Mouse (Mus musculus) heart, embryonic 16.5 days (tissue): ENCODE results near the gene Kcnk13. TPM values are rescaled to one million over a fixed set of nuclear protein-coding genes. Genes with fewer than 3 reads are reported as not detected.
A peak's percentile ranks its signal among the peaks of the same experiment; 100 is the strongest.
"Not testable (repeated sequence)": the region's sequence is repeated elsewhere in the genome, so short reads cannot be mapped to it uniquely, and the experiment has no call there.

Experiments used
- ATAC-seq: fragments of 200-750 bp; cut with Nextera tagmentation; replicated peaks from 2 replicates; pipeline ENCODE4 v1.8.0; 2017; ENCODE audit warnings: moderate number of reproducible peaks; ENCODE audit not compliant: insufficient read depth, low FRiP score; ENCODE audit errors: extremely low read depth
- H3K27ac ChIP-seq: fragments of 300-500 bp; sonication (generic); 2 replicates; pipeline ENCODE4 v1.5.1; 2014; ENCODE audit warnings: mild to moderate bottlenecking, low read length, control low read depth, moderate library complexity
- H3K27me3 ChIP-seq: fragments of 300-500 bp; sonication (generic); 2 replicates; pipeline ENCODE4 v1.6.1; 2014; ENCODE audit warnings: low read length, mixed read lengths; ENCODE audit not compliant: control insufficient read depth, insufficient read depth
- H3K36me3 ChIP-seq: fragments of 300-500 bp; sonication (generic); 2 replicates; pipeline ENCODE4 v1.6.1; 2014; ENCODE audit not compliant: control insufficient read depth, insufficient read depth
- H3K4me1 ChIP-seq: fragments of 300-500 bp; sonication (generic); 2 replicates; pipeline ENCODE4 v1.6.1; 2014; ENCODE audit warnings: low read length, mixed read lengths; ENCODE audit not compliant: control insufficient read depth, insufficient read depth
- H3K4me2 ChIP-seq: fragments of 300-500 bp; sonication (generic); 2 replicates; pipeline ENCODE4 v1.6.1; 2014; ENCODE audit warnings: low read depth, mild to moderate bottlenecking, control low read depth, low read length
- H3K4me3 ChIP-seq: fragments of 300-500 bp; sonication (generic); 2 replicates; pipeline ENCODE4 v1.5.1; 2014; ENCODE audit warnings: mild to moderate bottlenecking, control low read depth, low read length
- H3K9ac ChIP-seq: fragments of 300-500 bp; sonication (generic); 2 replicates; pipeline ENCODE4 v1.6.1; 2014; ENCODE audit warnings: low read length, control low read depth
- H3K9me3 ChIP-seq: fragments of 300-500 bp; sonication (generic); replicated peaks from 2 replicates; pipeline ENCODE4 v1.6.1; 2016; ENCODE audit warnings: low read length; ENCODE audit not compliant: control insufficient read depth
- WGBS: fragments of 180-500 bp; shearing (Covaris S2); extraction: QIAGEN DNeasy Blood & Tissue Kit; methylation state at CpG from one replicate; pipeline ENCODE4 v1.1.7; 2014; 5-methylcytosine and 5-hydroxymethylcytosine counted together
- polyA plus RNA-seq: library from polyadenylated mRNA; unstranded; fragments of >200 nt; fragmentation: Nextera tagmentation; extraction: Ambion mirVana; gene quantifications from 2 replicates; pipeline ENCODE4 v1.2.1, GENCODE M21; 2015

Gene Kcnk13
- polyA plus RNA-seq, 1 experiment from 2014 or later = 0.22 TPM

DNA sequence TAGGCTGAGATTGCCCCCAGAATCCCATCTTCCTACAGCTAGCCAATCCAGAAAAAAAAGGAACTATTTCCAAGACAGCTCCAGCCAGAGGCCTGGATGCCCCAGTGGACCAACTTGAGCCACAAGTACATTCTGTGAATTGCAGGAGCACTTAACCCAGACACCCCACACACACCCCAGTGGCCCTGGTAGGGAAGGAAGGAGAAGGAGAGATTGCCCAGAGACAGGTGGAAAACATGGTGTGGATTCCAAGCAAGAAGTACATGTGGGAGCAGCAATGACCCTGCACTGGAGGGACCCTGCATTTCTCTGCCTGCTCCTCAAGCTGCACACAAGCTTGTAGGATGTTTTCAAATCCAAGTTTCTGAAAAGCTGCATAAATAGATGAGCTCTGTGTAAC lies 5.0 kb upstream of the Kcnk13 start:
- Histone ChIP-seq H3K9ac (no peak overlapping the region), H3K4me3 (no peak overlapping the region), H3K27ac (no peak overlapping the region), H3K9me3 (no peaks in the 10 kb centered on the region), H3K4me2 (no peak overlapping the region), H3K36me3 (peaks cover 3% of the 10 kb centered on the region; the same call in 1 of the 2 replicates), H3K27me3 (peaks cover 15% of the 10 kb centered on the region), H3K4me1 (peaks cover 1% of the 10 kb centered on the region; the same call in 1 of the 2 replicates)
- no peak for ATAC-seq

DNA sequence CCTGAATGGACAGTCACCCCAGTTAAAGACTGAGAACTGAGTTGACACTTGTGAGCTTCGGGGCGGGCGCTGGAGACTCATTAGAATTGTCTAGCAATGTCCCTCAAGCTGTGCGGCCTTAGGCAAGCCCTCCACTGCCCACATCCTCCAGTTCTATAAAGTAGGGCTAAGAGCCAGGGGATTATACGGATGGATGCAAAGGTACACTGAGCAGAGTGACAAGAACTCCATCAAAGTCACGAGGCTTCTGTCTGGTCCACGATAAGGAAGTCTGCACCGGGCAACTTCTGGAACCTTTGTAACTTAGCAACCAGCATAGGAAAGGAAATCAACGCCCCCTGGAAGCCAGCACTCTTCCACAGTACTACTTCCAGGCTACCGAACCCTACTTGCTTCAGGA lies 4.4 kb upstream of the Kcnk13 start:
- Histone ChIP-seq H3K27me3 (peaks cover 22% of the 10 kb centered on the region), H3K9ac (no peak overlapping the region), H3K4me1 (peaks cover 8% of the 10 kb centered on the region), H3K4me3 (no peak overlapping the region), H3K9me3 (no peaks in the 10 kb centered on the region), H3K36me3 (peaks cover 3% of the 10 kb centered on the region; the same call in 1 of the 2 replicates), H3K27ac (no peak overlapping the region), H3K4me2 (no peak overlapping the region)
- 26% methylated on average over 10 of the region's 10 CpGs for WGBS
- no peak for ATAC-seq

DNA sequence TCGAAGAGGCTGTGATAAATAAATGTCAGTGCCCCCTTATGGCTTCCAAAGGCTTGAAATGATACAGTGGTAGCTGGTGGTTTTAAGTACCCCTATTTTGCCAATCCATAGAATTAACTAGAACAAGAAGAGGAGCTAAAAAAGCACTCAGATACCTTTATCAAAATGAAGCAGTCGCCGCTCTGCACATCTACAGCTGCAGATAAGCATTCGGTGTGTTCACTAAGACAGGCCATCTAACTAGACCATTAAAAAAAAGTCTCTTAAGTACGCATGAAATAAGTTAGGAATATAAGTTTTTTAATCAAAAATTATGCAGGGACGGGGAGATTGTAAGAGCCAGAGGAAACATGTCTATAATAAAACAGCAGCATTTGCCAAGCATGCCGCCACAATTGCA lies 3.6 kb upstream of the Kcnk13 start:
- H3K4me3 ChIP-seq = no peak overlapping the region
- ATAC-seq = no peak
- WGBS = 68% methylated on average over 7 of the region's 7 CpGs
- H3K4me1 ChIP-seq = peaks cover 12% of the 10 kb centered on the region
- H3K9me3 ChIP-seq = no peaks in the 10 kb centered on the region
- peaks cover 22% of the 10 kb centered on the region for H3K27me3 ChIP-seq
- H3K27ac ChIP-seq = no peak overlapping the region
- H3K36me3 ChIP-seq = peaks cover 1% of the 10 kb centered on the region; the same call in 1 of the 2 replicates
- no peak overlapping the region for H3K4me2 ChIP-seq
- H3K9ac ChIP-seq = no peak overlapping the region

DNA sequence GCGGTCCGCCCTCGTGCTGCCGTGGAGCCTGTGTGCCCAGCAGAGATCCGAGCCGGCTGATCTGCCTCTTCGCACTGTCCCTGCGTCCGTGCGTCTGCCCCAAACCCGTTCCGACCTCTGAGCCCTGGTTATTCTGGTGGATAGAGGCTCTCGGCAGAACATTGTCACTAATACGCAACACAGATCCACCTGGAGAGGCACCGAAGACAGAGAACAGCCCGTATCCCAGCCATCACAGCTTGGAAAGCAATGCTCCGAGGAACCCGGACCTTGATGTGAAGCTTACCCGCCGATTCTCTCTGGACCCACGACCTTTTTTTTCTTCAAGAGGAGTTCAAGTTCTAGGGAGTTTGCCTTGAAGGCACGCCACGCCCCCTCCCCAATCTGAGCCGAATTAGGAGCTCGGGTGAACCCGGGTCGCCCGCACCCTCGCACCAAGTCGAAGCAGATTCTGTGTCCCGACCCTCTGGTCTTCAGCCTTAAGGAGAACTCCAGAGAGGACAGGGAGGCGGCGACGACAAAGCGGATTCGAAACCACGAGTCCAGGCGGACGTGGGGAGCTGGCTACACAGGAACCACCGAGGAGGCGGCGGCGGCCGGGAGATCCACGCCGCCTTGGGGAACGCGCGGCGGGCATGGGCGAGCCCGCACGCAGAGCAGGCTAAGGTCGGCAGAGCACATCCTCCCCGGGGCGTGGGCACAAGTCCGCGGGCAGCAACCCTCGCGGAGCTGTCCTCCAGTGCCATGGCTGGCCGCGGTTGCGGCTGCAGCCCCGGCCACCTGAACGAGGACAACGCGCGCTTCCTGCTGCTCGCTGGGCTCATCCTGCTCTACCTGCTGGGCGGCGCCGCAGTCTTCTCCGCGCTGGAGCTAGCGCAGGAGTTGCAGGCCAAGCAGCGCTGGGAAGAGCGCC lies 1.2 kb downstream of the Kcnk13 start:
- H3K4me1 ChIP-seq = peaks cover 21% of the 10 kb centered on the region
- peaks cover 63% of the 10 kb centered on the region for H3K27me3 ChIP-seq
- peak overlapping the region; percentile 61 for H3K4me3 ChIP-seq
- no peak; the same call in 1 of the 2 replicates for ATAC-seq
- H3K9me3 ChIP-seq = no peaks in the 10 kb centered on the region
- H3K27ac ChIP-seq = no peak overlapping the region
- H3K4me2 ChIP-seq = peak overlapping the region; percentile 95
- H3K36me3 ChIP-seq = no peaks in the 10 kb centered on the region
- under 1% methylated on average over 77 of the region's 77 CpGs for WGBS
- H3K9ac ChIP-seq = peak overlapping the region; percentile 39

DNA sequence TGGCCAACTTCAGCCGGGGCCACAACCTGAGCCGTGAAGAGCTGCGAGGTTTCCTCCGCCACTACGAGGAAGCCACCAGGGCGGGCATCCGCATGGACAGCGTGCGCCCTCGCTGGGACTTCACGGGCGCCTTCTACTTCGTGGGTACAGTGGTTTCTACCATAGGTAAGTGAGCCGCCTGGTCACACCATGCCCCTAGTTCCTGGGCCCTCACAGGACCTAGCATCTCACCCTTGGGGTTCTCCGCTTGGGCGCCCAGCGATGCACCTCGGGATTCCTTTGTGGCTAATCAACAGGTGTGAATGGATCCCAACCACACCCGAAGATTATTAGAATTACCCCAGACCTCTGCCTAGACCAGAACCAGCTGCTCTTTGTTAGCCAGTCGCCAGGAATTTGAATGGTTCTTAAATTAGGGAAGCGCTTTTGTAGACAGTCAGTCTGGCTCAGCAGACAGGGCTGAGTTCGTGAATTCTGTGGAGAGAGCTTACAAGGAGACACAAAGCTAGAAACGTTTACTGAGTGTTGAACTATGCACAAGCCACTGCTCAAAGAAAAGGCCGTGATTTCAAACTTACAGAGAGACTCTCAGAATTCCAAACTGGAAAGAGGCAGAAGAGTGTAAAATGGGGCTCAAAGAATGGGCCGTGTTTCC lies 1.9 kb downstream of the Kcnk13 start:
- no peak overlapping the region for H3K27ac ChIP-seq
- H3K4me2 ChIP-seq = peak overlapping the region; percentile 95
- peaks cover 21% of the 10 kb centered on the region for H3K4me1 ChIP-seq
- peak overlapping the region; percentile 39 for H3K9ac ChIP-seq
- H3K4me3 ChIP-seq = peak overlapping the region; percentile 61
- 8% methylated on average over 25 of the region's 25 CpGs for WGBS
- ATAC-seq = no peak
- peaks cover 63% of the 10 kb centered on the region for H3K27me3 ChIP-seq
- H3K36me3 ChIP-seq = no peaks in the 10 kb centered on the region
- no peaks in the 10 kb centered on the region for H3K9me3 ChIP-seq

DNA sequence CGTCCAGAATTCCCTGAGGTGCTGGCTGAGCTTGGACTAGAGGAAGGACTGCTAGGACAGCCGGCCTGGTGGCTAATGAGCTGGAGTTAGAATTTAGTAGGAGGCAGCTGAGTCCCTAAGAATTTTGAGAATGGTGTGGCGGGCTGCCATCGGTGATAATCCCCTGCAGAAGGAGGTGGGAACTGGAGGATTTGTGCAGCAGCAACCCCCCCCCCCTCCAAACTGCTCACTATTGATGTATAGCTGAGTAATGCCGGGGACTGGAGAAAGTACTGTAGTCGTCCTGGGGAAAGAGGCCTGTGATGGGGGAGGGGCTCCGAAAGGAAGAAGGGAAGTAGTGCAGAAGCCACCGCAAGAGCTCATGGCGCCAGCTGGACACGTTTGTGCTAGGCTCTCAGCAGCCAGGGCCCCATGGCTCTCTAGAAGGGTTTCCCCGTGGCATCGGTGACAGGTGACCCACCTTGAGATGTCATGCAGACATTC lies 2.6 kb downstream of the Kcnk13 start:
- Histone ChIP-seq H3K9me3 (no peaks in the 10 kb centered on the region), H3K9ac (no peak overlapping the region), H3K4me2 (no peak overlapping the region), H3K27me3 (peaks cover 61% of the 10 kb centered on the region), H3K4me3 (no peak overlapping the region), H3K36me3 (no peaks in the 10 kb centered on the region), H3K4me1 (peaks cover 21% of the 10 kb centered on the region), H3K27ac (no peak overlapping the region)
- WGBS = 13% methylated on average over 12 of the region's 12 CpGs
- no peak for ATAC-seq

DNA sequence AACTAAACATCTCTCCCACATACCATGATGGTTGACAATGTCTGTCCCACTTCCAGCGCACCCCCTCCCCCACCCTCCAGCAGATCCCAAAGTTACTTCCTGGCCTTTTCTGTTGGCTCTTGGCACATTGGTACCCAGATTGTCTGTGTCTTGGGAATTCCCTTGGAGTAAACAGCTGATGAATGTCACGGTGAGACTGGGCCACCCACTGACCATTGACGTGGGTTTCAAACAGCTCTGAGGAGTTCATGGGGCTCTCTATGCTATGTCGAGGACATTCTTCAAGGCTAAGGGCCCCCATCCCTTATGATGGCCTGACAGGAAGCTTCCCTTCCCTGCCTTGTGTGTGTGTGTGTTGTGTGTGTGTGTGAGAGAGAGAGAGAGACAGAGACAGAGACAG lies 5.6 kb downstream of the Kcnk13 start:
- ATAC-seq = no peak
- H3K4me3 ChIP-seq = no peak overlapping the region
- peaks cover 42% of the 10 kb centered on the region for H3K27me3 ChIP-seq
- 0 out of 2 replicates have a peak, but pooled peaks cover 4% of the 10 kb centered on the region for H3K9me3 ChIP-seq
- H3K9ac ChIP-seq = no peak overlapping the region
- peaks cover 14% of the 10 kb centered on the region for H3K4me1 ChIP-seq
- H3K27ac ChIP-seq = no peak overlapping the region
- 66% methylated on average over 4 of the region's 4 CpGs for WGBS
- no peaks in the 10 kb centered on the region for H3K36me3 ChIP-seq
- no peak overlapping the region for H3K4me2 ChIP-seq

DNA sequence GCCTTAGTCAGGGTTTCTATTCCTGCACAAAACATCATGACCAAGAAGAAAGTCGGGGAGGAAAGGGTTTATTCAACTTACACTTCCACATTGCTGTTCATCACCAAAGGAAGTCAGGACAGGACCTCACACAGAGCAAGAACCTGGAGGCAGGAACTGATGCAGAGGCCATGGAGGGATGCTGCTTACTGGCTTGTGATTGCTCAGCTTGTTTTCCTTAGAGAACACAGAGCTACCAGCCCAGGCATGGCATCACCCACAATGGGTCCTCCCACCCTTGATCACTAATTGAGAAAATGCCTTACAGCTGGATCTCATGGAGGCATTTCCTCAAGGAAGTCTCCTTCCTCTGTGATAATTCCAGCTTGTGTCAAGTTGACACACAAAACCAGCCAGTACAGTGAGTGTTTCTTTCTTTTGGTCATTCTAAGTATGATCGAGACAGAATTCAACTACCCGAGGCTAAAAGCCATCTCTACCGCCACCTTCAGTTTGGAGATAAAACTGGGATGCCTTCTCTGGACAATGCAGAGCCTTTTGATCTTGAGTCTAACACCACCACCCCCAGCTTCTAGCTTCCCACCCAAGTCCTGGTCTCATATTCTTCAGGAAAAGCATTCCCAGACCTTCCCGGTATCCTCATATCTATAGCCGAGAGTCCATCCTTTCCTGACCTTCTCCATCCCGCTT lies 7.1 kb downstream of the Kcnk13 start:
- WGBS = 62% methylated on average over 7 of the region's 7 CpGs
- not testable (repeated sequence) for H3K36me3 ChIP-seq, H3K4me1 ChIP-seq, H3K4me2 ChIP-seq, H3K27ac ChIP-seq, ATAC-seq, H3K9ac ChIP-seq, H3K4me3 ChIP-seq, H3K9me3 ChIP-seq
- H3K27me3 ChIP-seq = peaks cover 34% of the 10 kb centered on the region
